Mouse (Mus musculus) fibroblast of lung, adult 2 months (primary cell): ENCODE results near the gene Mosmo.

Experiments
- DNase-seq: peaks from one replicate; pipeline ENCODE4 v3.0.0-alpha.2; 2011; ENCODE audit warnings: low read depth

The Mosmo gene

DNA sequence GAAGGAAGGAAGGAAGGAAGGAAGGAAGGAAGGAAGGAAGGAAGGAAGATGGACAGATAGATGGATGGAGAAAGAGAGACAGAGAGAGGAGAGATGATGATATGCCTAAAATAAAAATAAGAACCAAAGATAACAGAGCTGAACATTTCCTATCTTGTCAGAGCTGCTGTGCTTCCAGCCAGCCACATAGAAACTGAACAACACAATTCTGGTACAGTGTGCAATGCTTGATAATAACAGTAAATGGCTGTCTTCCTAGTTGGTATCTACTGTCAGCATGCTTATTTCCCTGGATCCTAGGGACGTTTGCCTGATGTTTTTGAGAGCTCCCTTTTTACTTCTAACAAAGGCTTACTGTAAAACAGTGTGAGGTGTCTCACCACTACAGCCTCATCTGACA is 94.0 kb downstream of the Mosmo start:
- no peak for DNase-seq

DNA sequence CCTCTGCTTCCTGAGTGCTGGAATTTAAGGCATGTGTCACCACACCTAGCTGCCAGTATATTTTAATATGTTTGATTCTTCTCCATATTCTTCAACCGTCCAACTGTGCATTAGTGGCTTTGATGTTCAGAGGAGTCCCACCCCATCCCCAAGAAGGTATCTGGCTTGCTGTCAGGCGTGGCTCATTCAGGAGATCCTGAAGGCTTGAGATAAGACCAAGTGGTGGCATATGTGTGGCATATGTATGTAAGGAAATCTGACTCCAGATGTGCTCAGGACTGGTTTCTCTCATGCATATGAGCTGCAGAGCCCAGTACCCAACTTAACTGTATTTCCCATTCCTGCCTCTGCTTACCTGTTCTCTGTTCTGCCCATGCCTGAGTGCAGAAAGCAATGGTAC is 100.6 kb downstream of the Mosmo start:
- DNase-seq = no peak
